Mouse (Mus musculus) 416B (cell line): ENCODE measurements at regions not wholly inside any gene's neighbourhood (a gene's known extent, or its start where the extent isn't known, plus 50 kb on each side); places are given as distances from the start of the nearest gene placed in this dataset.
A peak's percentile ranks its signal among the peaks of the same experiment; 100 is the strongest.

ENCODE experiments used
- DNase-seq: peaks from one replicate; pipeline ENCODE4 v3.0.0; 2011; ENCODE audit warnings: low read depth

DNA sequence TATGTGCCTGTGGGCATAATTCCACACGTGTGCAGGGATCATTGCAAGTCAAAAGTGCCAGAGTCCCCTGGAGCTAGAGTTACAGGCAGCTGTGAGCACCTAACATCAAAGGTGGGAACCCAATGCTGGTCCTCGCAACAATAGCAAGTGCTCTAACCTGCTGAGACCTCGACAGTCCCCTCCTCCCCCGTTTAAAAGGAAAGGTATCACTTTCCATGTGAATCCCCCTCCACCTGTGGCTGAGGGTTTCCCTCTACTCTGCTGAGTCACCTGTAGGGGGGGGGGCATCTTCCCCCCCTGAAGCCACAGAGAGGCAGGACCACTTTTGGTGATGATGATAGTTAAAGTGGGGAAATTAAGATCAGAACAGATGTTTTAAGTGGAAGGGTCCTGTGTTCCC is 133.4 kb upstream of the Foxn2 start:
- no peak for DNase-seq

DNA sequence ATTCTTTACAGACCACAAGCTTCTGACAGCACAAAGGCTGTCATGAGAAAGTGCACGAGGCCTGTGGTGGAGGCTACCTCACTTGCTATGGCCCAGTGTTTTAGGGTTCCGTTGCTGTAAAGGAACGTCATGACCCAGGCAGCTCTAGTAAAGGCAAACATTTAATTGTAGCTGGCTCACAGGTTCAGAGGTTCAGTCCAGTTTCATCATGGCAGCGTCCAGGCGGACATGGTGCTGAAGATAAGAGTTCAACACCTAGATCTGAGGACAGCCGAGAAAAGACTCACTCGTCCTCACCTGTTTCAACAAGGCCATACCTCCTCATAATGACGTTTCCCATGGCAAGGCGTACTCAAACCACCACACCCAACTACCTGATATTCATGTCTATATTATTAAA is 132.7 kb upstream of the Foxn2 start:
- no peak for DNase-seq

DNA sequence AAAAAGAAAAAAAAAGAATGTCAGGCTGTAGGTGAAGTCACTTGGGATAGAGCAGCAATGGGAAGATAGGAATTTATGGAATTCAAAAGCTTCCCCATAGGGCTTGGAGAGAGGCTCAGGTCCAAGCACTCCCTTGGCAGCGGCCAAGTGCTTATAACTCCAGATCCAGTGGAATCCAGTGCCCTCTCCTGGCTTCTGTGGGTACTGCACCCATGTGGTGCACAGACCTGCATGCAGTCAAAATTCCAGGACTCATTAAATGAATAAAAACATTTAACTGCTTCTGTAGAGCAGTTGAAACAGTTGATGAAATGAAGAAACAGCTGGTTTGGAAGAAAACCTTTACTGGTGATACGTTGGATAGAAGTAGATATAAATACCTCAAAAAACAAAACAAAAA is 127.6 kb upstream of the Foxn2 start:
- peak; percentile 24 for DNase-seq

DNA sequence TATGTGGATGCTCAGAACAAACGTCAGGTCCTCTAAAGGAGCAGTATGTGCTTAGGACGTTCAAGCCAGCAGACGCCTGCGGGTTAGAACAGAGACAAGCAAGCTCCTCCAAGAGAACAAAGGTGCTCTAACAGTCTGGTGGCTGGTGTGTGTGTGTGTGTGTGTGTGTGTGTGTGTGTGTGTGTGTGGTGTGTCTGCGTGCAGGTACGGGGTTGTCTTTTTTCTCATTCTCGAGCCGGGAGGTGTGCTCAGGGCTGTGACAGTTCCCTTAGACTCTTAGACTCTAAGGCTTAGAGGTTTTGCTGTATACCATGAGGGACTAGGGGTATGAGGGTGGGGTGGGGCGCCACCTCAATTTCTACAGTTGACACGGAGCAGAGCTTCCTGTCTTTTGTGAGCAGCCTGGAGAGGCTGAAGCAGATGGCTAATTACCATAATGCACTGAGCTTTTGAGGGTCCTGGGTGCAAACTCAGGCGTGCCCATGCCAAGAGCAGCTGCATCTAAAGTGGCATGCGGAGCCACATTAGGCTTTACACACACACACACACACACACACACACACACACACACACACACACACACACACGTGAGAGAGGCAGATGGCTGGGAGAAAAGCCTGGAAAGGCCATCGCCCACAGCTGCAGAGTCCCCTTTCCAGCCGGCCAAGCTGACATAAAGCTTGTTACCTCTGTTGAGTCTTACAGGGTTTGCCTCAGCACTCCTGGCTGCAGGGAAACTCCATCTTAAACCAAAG is 124.1 kb upstream of the Foxn2 start:
- DNase-seq, result no peak

DNA sequence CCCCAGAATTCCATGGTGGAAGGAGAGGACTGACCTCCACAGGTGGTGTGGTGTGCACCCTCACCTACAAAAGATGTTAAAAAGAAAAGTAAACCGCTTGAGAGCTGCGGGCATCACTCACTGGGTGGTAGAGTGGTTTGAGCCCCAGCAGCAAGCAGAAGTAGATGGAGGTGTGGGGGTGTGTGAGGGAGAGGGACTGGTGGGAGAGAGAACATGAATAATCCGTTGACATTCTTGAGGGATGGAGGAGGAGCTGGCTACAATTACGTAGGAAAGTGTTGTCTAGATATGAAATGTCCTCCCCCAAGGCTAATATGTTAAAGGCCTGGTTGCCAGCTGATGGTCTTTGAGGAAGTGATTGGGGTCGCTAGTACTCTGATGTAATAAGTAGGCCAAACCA is 123.2 kb upstream of the Foxn2 start:
- DNase-seq, result no peak

DNA sequence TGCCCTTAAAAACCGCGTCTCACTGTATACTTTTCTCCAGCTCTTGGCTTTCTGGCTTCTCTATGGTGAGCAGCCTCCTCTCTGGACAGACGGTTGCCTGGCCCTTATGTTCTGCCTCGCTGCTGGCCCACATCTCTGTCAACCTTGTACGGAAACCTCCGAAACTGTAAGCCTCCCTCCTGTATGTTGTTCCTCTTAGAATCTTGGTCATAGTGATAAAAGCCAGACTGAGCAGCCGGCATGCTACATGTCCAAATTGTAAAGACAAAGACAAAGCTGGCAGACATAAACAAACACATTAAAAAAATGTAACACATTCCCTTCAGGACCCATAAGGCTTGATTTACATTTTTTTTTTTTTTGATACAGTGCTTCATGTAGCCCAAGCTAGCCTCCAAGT is 122.7 kb upstream of the Foxn2 start:
- DNase-seq, result no peak

DNA sequence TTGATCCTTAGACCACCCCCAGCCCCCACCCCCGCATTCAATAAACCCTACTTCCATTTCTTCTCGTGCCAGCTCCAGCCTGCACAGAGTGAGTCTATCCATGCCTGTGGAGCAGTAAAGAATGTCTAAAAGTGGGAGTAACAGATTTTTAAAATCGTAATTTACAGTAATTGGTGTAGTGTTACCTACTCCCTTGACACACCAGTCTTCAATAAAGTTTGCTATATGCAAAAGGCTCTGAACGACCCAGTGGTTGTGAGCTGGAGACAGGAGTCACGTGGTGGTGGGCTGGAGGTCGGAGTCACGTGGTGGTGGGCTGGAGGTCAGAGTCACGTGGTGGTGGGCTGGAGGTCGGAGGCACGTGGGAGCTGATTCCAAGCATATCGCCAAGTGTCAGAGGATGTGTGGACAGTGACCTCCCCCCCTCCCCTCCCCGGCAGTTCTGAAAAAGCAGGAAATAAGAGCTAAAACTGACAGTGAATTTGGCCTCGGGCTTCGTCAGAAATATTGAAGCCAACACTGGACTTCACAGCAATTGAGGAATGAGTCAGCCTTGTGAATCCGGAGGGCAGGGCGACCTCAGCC is 122.2 kb upstream of the Foxn2 start:
- DNase-seq, result no peak

DNA sequence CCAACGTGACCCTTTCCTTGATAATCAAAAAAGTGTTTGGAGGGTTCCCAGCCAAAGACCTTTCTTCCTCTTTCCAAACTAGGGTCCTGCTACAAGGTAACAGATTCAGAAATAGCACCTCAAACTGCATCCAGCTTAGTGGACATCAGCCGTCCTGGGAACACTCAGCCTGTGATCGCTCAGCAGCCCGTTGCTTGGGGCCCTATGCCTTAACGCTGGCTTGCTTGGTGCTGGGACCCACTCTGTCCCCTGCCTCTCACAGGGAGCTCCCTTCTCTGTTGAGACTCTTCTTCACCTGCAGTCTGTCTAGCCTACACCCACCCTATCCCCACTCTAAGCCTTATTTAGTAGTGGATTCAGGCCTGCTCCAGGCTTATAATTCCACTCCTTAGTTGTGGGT is 121.6 kb upstream of the Foxn2 start:
- no peak for DNase-seq

DNA sequence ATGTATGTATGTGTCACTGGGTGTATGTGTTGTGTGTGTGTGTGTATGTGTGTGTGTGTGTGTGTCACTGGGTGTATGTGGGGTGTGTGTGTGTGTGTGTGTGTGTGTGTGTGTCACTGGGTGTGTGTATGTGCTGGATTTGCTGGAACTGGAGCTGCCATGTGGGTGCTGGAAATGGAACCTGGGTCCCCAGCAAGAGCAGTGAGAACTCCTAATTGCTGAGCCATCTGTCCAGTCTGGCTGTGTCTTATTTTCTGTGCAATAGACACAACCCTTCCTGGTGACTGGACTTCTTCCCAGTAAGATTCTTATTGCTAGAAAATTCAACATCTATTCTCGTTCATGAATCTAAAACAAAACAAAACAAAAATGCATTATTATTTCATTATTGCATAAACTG is 119.8 kb upstream of the Foxn2 start:
- DNase-seq, result no peak

DNA sequence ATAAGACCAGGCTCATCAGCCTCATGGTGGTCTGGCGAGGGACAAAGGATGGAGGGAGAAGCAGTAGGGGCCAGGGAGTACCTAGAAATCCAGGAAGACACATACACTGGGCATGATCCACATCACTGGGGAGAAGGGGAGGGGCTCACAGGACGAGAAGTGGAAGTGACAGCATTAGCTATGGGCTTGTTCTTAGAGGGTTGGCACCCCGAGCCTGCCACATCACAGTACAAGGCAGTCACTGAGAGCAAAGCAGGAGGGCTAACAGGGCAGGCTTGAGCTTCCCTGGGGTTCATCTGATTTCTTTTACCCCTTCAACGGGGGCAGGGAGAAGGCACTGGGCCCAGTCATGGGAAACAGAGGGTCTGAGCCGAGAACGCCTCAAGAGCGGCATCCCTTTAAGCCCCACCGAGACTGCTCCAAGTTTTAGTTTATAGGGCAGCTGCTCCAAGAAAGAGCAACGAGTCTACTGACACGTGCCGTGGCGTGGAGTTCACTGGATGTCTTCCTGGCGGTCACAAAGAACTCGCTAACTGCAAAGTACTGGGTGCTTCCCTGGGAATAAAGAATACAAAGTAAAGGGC is 115.1 kb upstream of the Foxn2 start:
- no peak for DNase-seq

DNA sequence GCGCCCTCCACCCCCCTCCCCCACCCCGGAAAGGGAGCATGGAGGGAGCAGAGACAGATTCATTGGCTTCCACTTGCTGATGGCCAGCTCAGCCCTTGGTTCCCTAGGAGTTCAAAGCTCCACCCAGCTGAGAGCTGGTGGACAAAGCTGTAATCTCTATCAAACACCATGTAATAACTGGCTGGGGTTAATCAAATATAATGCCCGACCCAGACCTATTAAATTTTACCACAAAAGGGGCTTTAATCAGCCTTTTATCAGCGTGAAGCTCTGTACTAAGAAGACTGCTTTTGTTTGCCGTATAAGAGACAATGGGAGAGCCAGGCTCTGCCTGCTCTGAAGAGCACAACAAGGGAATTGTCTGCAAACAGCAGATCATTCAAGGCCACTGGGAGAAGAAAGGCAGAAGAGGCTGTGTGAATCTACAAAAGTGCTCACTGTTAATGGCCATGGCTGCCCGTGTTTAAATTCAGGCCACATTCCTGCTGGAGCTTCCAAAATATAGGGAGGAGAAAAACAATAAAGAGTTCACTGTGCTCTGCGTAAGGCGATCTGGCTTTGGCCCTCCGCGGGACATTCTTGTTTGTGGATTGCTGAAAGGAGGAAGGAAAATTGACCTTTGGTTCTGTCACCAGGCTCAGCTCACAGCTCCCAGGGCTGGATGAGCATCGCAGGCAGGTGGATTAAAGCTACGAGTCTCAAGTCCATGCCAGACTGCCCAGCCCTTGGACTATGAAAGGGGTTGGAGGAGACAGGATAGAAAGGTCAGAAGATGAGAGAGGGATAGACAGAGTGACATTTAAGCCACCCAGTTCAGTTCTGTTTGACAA is 114.4 kb upstream of the Foxn2 start:
- no peak for DNase-seq

DNA sequence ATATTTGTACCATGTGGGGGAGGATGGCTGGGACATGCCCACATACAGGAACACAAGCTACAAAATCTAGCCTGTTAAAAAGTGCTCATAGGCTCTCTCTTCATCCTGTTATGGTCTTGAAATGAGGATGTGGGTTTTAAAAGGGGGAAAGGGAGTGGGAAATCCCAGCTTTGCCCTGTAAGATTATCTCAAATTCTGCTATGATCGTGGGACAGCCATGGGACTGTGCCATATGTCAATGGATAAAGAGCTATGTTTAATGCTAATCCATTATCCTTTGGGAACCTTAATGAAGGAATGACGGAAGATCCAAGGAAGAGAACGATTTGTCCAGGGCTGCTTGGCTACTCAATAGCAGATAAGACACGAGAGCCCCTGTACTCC is 113.8 kb upstream of the Foxn2 start:
- DNase-seq, result no peak

DNA sequence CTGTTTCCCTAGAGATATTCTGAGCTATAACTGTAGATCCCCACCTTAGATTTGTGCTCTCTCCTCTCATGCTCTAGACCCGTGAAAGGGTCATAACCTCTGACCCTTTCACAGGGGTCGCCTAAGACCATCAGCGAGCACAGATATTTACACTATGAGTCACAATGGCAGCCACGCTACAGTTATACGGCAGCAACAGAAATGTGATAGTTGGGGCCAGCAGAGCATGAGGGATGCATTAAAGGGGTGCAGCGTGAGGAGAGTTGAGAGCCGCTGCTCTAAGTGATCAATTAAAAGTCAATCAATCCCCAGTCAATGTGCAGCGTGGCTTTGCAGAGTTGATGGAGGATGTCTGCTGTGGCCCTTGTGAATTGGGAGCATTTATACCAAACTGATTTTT is 112.7 kb upstream of the Foxn2 start:
- DNase-seq, result no peak

DNA sequence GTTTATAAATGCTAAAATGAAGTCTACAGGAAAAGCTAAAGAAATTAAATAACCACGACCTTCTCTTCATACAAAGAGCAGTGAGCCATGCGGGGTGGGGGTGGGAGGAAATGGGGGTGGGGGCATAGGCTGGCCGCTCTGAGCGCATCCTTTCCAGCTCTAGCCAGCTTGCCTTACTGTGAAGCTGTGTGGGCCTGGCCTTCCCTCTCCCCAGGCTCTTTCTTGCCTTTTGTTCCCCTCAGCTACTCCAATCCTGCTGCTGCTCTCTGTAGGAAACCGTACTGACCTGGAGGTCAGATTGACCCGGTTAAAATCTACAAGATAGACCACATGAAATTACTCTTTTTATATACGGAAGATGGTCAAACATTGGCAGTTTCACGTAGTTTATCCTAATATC is 111.7 kb upstream of the Foxn2 start:
- DNase-seq, result no peak

DNA sequence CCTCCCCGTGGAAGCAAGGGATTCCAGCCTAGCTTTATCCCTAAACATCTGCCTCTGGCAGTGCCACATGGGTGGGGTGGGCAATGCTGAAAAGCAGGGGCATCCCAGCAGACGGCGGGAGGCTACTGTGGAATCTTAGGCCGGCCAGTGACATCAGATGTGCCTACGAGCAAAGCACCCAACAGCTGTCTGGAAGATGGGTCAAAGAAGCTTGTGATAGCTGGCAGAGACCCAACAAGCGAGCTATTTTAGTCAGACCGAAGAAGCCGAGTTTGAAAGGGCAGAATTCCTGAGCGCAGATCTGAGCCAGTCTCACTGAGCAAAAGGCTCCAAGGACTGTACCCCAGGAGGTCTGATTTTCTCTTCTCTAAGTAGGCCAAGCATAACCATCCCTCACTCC is 110.8 kb upstream of the Foxn2 start:
- no peak for DNase-seq

DNA sequence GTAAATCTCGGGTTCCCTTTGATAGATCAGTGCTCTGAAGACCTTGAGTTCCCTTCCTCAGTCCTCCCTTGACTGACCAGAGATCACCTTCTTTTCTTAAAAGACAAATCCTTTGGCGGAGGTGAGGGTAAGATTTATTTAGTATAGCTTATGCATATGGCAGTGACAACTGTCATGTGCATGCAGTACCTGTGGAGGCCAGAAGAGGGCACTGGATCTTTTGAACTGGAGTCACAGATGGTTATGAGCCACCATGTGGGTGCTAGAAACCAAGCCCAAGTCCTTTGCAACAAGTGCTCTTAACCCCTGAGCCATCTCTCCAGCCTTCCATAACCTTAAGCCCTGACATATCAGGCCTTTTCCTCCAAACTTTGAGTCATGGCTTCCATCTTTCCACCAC is 110.4 kb upstream of the Foxn2 start:
- no peak for DNase-seq

DNA sequence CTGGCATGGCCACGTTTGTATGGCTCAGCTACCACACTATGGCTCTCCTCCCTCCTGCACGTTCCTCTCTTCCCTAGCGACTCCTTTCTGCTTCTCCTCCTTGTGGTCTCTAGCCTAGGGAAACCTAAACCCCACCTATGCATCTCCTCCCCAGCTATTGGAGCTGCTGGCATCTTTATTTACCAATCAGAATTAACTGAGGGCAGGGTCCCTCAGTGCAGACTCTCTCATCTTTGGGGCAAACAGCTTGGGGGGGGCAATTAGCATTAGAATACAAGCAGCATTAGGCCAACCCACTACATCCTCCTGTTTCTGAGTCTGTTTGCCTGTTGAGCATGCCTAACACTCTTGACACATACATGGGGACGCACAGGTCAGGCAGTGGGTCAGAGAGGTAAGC is 106.7 kb upstream of the Foxn2 start:
- DNase-seq, result no peak

DNA sequence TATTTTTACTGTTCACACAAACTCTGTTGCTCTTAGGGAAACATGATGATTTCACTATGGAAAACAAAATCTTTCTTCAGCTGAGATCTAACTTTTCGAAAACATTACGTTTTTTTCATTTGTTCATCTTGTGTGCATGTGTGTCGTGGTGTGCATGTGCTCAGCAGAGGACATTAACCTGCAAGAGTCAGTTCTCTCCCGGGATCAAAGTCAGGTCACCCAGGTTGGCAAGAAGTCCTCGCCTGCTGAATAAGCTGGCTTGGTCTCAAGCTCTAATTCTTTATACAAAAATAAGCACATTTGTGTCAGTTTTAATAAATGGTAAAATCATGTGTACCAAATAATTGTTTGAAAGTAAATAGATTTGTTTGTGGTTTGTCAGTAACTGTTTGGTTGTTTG is 105.2 kb upstream of the Foxn2 start:
- no peak for DNase-seq

DNA sequence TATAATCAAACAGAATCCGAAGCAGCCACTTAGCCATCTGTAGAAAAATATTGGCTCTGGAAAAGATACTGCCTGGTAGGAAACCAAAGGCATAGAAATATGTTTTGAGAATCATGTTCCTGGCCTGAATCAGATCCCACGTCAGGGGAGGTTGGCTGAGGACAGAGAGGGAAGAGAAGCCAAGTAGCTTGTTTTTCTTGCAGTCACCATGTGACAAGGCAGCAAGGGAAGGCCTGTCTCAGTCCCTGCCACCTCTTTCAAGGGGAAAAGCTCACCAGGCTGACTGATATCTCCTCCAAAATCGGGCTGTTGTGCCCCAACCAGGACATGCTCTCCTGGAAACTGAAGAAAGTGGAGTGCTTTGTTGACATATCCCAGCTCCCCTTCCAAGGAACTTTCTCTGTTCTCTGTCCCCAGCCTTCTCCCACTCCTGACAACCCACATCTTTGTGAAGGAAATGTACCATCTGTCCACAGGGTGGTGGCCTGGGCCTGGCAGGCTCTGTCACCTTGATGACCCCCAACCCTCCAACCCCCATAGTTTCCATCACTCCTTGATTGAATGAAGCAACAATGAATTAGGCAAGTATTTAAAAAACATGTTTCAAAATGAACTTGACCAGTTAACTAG is 104.3 kb upstream of the Foxn2 start:
- DNase-seq, result no peak

DNA sequence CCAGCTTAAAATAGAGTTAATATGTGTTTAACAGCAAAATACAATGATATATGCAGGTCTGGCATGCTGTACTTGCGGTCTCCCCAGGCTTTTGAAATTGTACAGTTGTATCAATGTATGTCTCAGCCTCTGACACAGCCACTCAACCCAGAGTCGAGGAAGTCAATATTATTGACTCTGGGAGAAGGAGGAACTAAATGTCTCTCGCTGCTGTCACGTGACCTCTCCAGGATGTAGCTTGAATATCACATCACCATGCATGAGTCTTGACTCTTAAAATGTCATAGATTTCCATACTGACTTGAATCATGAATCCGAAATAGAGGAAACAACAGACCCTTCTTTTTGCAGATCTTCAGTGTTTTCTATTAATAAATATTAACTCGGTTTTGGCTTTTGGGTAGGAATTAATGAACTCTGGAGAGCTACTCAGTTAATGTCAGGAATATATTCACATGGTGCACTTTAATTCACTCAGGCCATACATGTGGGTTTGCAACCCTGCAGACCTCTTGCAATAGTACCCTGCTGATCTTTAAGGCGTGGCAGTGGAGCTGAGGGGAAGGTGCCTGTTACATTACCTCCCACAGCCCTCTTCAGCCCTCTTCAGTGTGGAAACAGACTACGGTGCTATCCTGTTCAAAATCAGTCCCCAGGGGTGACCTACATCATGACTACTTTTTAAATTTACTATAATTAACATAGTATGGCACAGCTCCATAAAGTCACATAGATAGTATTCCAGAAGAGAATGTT is 102.7 kb upstream of the Foxn2 start:
- DNase-seq, result no peak

DNA sequence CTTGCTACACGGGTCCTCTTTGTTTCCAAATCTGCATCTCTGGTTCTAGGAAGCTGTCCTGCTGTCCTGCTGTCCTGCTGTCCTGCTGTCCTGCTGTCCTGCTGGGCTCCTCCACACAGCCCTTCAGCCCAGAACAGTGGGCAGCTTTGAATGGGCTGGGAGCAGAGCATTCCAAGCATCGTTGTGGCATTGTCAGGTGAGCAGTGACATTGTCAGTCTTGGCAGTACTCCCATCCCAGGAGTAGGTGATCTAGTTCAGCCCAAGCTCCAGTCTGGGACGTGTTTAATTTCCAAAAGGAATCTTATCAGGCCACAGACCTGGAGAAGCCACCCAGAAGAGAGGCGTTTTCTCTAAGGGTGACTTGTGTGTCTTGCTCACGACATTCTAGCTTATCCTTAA is 99.4 kb upstream of the Foxn2 start:
- DNase-seq, result no peak

DNA sequence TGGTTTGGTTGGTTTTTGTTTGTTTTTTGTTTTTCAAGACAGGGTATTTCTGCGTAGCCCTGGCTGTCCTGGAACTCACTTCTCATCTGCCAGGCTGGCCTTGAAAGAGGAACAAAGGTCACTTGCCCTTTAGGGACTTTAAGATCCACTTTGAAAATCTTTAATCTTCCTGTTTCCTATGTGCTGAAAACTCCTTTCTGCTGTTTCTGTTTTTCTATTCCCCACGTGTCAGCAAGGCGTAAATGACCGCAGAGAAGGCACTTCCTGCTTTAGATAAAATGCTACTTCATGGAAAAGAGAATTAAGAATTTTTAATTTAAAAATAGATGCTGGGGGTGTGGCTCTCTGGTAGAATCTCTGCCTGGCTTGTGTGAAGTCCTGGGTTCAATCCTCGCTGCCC is 98.9 kb upstream of the Foxn2 start:
- DNase-seq, result peak; percentile 13
